Mouse (Mus musculus) intestine, embryonic 16.5 days (tissue): Measurements from ENCODE around the gene Gm15085. TPM values are rescaled to one million over a fixed set of nuclear protein-coding genes. Genes with fewer than 3 reads are reported as not detected.
"Not testable (repeated sequence)": the region's sequence is repeated elsewhere in the genome, so short reads cannot be mapped to it uniquely, and the experiment has no call there.

Experiments
- ATAC-seq: fragments of 200-750 bp; cut with Nextera tagmentation; 2 replicates; pipeline ENCODE4 v1.8.0; 2017; ENCODE audit warnings: moderate TSS enrichment, moderate library complexity
- H3K27ac ChIP-seq: fragments of 300-500 bp; sonication (generic); 2 replicates; pipeline ENCODE4 v1.5.1; 2014; ENCODE audit warnings: mild to moderate bottlenecking, low read length
- H3K27me3 ChIP-seq: fragments of 300-500 bp; sonication (generic); replicated peaks from 2 replicates; pipeline ENCODE4 v1.6.1; 2014; ENCODE audit warnings: low read length, control low read depth, mixed read lengths; ENCODE audit not compliant: control insufficient read depth, insufficient read depth
- H3K36me3 ChIP-seq: fragments of 300-500 bp; sonication (generic); 2 replicates; pipeline ENCODE4 v1.6.1; 2014; ENCODE audit warnings: low read length, control low read depth; ENCODE audit not compliant: control insufficient read depth, insufficient read depth
- H3K4me1 ChIP-seq: fragments of 300-500 bp; sonication (generic); 2 replicates; pipeline ENCODE4 v1.6.1; 2014; ENCODE audit warnings: low read length, control low read depth, mixed read lengths; ENCODE audit not compliant: control insufficient read depth, insufficient read depth
- H3K4me2 ChIP-seq: fragments of 300-500 bp; sonication (generic); 2 replicates; pipeline ENCODE4 v1.6.1; 2014; ENCODE audit warnings: low read depth, low read length, control low read depth
- H3K4me3 ChIP-seq: fragments of 300-500 bp; sonication (generic); 2 replicates; pipeline ENCODE4 v1.5.1; 2014; ENCODE audit warnings: mild to moderate bottlenecking, low read length
- H3K9ac ChIP-seq: fragments of 300-500 bp; sonication (generic); 2 replicates; pipeline ENCODE4 v1.6.1; 2014; ENCODE audit warnings: low read depth, low read length
- H3K9me3 ChIP-seq: fragments of 300-500 bp; sonication (generic); 2 replicates; pipeline ENCODE4 v1.6.1; 2016; ENCODE audit warnings: low read length, control low read depth; ENCODE audit not compliant: control insufficient read depth
- WGBS: fragments of 180-500 bp; shearing (Covaris S2); extraction: QIAGEN DNeasy Blood & Tissue Kit; methylation state at CpG from one replicate; pipeline ENCODE4 v1.1.7; 2014; 5-methylcytosine and 5-hydroxymethylcytosine counted together
- polyA plus RNA-seq: library from polyadenylated mRNA; unstranded; fragments of >200 nt; fragmentation: Nextera tagmentation; extraction: Ambion mirVana; gene quantifications from 2 replicates; pipeline ENCODE4 v1.2.1, GENCODE M21; 2015

Gene Gm15085
- polyA plus RNA-seq = not detected in 2 replicates

DNA sequence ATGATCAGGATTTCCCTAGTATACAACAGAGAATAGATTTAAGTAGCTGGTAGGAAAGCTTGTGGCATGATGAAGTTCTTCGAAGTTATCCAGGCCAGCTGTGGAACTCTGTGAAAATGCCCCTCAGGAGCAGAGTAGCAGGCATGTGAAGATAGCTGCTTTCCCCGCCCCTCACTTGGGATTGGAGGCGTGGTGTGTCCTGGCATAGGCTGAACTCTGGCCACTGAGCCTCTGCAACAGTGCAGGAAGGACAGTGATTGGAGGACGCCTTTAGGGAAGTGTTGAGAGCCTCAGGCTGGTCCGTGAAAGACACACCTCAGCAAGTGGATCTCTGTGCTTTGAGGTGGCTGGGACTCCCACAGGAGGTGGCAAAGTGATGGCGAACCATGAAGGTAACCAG lies at the start of gene Gm15085:
Gene Gm15085, plus strand, starts transcription at position 301 of the 400 bp plus-strand sequence.
- H3K27ac ChIP-seq, H3K9me3 ChIP-seq, H3K36me3 ChIP-seq, ATAC-seq, H3K27me3 ChIP-seq, H3K4me2 ChIP-seq, H3K9ac ChIP-seq, H3K4me3 ChIP-seq, H3K4me1 ChIP-seq: not testable (repeated sequence)
- no CpG with 5 or more reads among the region's 6 CpGs for WGBS

Other genes starting within 250 kb of the Gm15085 start
- not detected in 2 replicates for gene Gm15093, start 175.2 kb upstream of the Gm15085 start, polyA plus RNA-seq
- not detected in 2 replicates for gene Gm10439, start 147.0 kb downstream of the Gm15085 start, polyA plus RNA-seq